Mouse (Mus musculus) liver, postnatal 0 days (tissue): ENCODE results near the gene Sh3yl1. TPM values are rescaled to one million over a fixed set of nuclear protein-coding genes. Genes with fewer than 3 reads are reported as not detected.

Source experiments
- ATAC-seq: fragments of 200-750 bp; cut with Nextera tagmentation; 2 replicates; pipeline ENCODE4 v1.8.0; 2017; ENCODE audit warnings: mild to moderate bottlenecking, moderate library complexity
- DNase-seq: peaks from one replicate; pipeline ENCODE4 v3.0.0-alpha.2; 2016
- H3K27ac ChIP-seq: fragments of 300-500 bp; sonication (generic); 2 replicates; pipeline ENCODE4 v1.5.1; 2014; ENCODE audit warnings: antibody characterized with exemption, moderate library complexity, mild to moderate bottlenecking, low read depth
- H3K27me3 ChIP-seq: fragments of 300-500 bp; sonication (generic); 2 replicates; pipeline ENCODE4 v1.6.1; 2014; ENCODE audit warnings: low read length, control low read depth, mixed read lengths; ENCODE audit not compliant: insufficient read depth
- H3K36me3 ChIP-seq: fragments of 300-500 bp; sonication (generic); replicated peaks from 2 replicates; pipeline ENCODE4 v1.6.1; 2014; ENCODE audit warnings: mild to moderate bottlenecking, control low read depth, low read length, moderate library complexity, mixed read lengths; ENCODE audit not compliant: insufficient read depth
- H3K4me1 ChIP-seq: fragments of 300-500 bp; sonication (generic); 2 replicates; pipeline ENCODE4 v1.6.1; 2014; ENCODE audit warnings: antibody characterized with exemption, mild to moderate bottlenecking, control low read depth; ENCODE audit not compliant: insufficient read depth
- H3K4me2 ChIP-seq: fragments of 300-500 bp; sonication (generic); 2 replicates; pipeline ENCODE4 v1.6.1; 2014; ENCODE audit warnings: low read depth, mild to moderate bottlenecking, low read length, moderate library complexity, mixed read lengths
- H3K4me3 ChIP-seq: fragments of 300-500 bp; sonication (generic); 2 replicates; pipeline ENCODE4 v1.5.1; 2014; ENCODE audit warnings: low read depth, low read length
- H3K9ac ChIP-seq: fragments of 300-500 bp; sonication (generic); replicated peaks from 2 replicates; pipeline ENCODE4 v1.6.1; 2014; ENCODE audit warnings: mild to moderate bottlenecking, moderate library complexity
- H3K9me3 ChIP-seq: fragments of 300-500 bp; sonication (generic); 2 replicates; pipeline ENCODE4 v1.6.1; 2016; ENCODE audit warnings: mild to moderate bottlenecking, control low read depth, low read length, mixed read lengths
- CTCF ChIP-seq: sonication (generic); IDR thresholded peaks from 2 replicates; pipeline ENCODE4 v1.5.1; 2016; ENCODE audit warnings: antibody characterized with exemption, low read depth
- EP300 ChIP-seq: IDR thresholded peaks from 2 replicates; pipeline ENCODE4 v1.6.1; 2016; ENCODE audit warnings: antibody characterized with exemption, low read depth, mild to moderate bottlenecking
- WGBS: fragments of 180-500 bp; shearing (Covaris S2); extraction: QIAGEN DNeasy Blood & Tissue Kit; methylation state at CpG from one replicate; pipeline ENCODE4 v1.1.7; 2014; ENCODE audit not compliant: insufficient replicate concordance; 5-methylcytosine and 5-hydroxymethylcytosine counted together
- polyA plus RNA-seq: library from polyadenylated mRNA; unstranded; fragments of >200 nt; fragmentation: Nextera tagmentation; extraction: Ambion mirVana; gene quantifications from 2 replicates; pipeline ENCODE4 v1.2.1, GENCODE M21; 2015

Gene Sh3yl1
- polyA plus RNA-seq, 1 experiment from 2014 or later, result 16.1 TPM

GRCm38 (mm10) chr12:30884622-30885230, 26.7 kb upstream of the Sh3yl1 start:
- 9% methylated on average over 38 of the region's 39 CpGs for WGBS
- peak overlapping the region; percentile 55 for H3K4me2 ChIP-seq
- H3K9me3 ChIP-seq, result no peaks in the 10 kb centered on the region
- H3K27ac ChIP-seq, result no peak overlapping the region
- DNase-seq (no peak), ATAC-seq (no peak)
- H3K4me3 ChIP-seq, result peak overlapping the region; percentile 26; the same call in 1 of the 2 replicates
- H3K4me1 ChIP-seq, result 0 out of 2 replicates have a peak, but pooled peaks cover 4% of the 10 kb centered on the region
- TF ChIP-seq CTCF (no peak), EP300 (no peak)
- no peak overlapping the region for H3K9ac ChIP-seq
- no peaks in the 10 kb centered on the region for H3K36me3 ChIP-seq
- peaks cover 47% of the 10 kb centered on the region for H3K27me3 ChIP-seq

DNA sequence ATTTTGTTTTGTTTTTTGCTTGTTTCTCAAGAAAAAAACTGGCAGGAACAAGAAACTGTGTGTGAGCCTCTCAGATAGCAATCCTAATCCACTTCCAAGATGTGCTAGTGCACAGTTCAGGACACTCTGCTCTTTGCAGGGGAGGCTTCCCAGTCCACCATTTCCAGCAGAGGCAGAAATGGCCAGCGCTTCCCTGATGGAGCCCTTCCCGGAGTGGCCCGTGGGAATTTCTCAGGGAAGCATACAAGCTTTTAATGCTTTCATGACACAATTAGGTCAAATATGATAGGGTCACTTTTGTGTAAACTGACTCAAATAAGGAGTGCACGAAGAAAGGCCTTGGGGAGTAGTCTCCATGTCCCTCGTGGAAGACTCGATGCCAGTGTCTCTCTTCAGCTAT, 25.6 kb upstream of the Sh3yl1 start:
- WGBS, result 73% methylated on average over 6 of the region's 6 CpGs
- no peaks in the 10 kb centered on the region for H3K9me3 ChIP-seq
- DNase-seq (no peak), ATAC-seq (no peak)
- H3K27me3 ChIP-seq, result peaks cover 47% of the 10 kb centered on the region
- H3K4me2 ChIP-seq, result no peak overlapping the region
- H3K36me3 ChIP-seq, result no peaks in the 10 kb centered on the region
- 0 out of 2 replicates have a peak, but pooled peaks cover 4% of the 10 kb centered on the region for H3K4me1 ChIP-seq
- no peak overlapping the region for H3K9ac ChIP-seq
- no peak overlapping the region for H3K27ac ChIP-seq
- H3K4me3 ChIP-seq, result no peak overlapping the region
- no peak for TF ChIP-seq CTCF
- no peak for TF ChIP-seq EP300

- Histone ChIP-seq H3K9me3 (no peaks in the 10 kb centered on the region), H3K4me1 (0 out of 2 replicates have a peak, but pooled peaks cover 4% of the 10 kb centered on the region), H3K27me3 (peaks cover 37% of the 10 kb centered on the region), H3K4me3 (no peak overlapping the region), H3K27ac (no peak overlapping the region), H3K4me2 (no peak overlapping the region), H3K36me3 (0 out of 2 replicates have a peak, but pooled peaks cover 3% of the 10 kb centered on the region), H3K9ac (no peak overlapping the region)
- ATAC-seq, result peak; percentile 33; the same call in 1 of the 2 replicates
- no peak for TF ChIP-seq EP300
- TF ChIP-seq CTCF, result no peak
- DNase-seq, result no peak
- WGBS, result 68% methylated on average over 4 of the region's 4 CpGs
Measured at GRCm38 (mm10) chr12:30888003-30888402, 23.5 kb upstream of the Sh3yl1 start.

DNA sequence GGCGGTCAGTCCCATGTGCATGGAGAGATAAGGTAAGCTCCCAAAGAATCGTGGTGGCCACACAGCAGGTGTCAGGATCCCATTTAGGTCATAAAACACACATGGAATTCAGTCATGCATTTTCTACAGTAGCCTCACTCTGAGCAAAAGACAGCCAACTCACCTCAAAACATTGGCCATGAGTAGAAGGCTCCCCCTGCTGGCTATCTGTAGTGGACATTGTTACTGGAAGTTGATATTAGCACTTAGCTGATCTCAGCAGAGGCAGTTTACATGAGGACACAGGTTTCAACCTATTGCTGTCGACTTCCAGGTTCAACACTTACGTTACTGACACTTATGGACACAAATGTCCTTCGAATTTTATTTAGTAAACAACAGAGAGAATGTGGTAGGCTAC, 21.4 kb upstream of the Sh3yl1 start:
- ATAC-seq, result no peak
- Histone ChIP-seq H3K27me3 (peaks cover 17% of the 10 kb centered on the region), H3K4me3 (no peak overlapping the region), H3K4me1 (no peaks in the 10 kb centered on the region), H3K9ac (no peak overlapping the region), H3K9me3 (no peaks in the 10 kb centered on the region), H3K27ac (no peak overlapping the region), H3K36me3 (peaks cover 12% of the 10 kb centered on the region; the same call in 1 of the 2 replicates), H3K4me2 (no peak overlapping the region)
- 33% methylated on average over 5 of the region's 5 CpGs for WGBS
- DNase-seq, result peak; percentile 62
- TF ChIP-seq CTCF (peak; percentile 88), EP300 (no peak)

- H3K4me2 ChIP-seq, result no peak overlapping the region
- 86% methylated on average over 7 of the region's 7 CpGs for WGBS
- H3K27me3 ChIP-seq, result peaks cover 7% of the 10 kb centered on the region
- peaks cover 17% of the 10 kb centered on the region; the same call in 1 of the 2 replicates for H3K36me3 ChIP-seq
- H3K4me1 ChIP-seq, result no peaks in the 10 kb centered on the region
- H3K9me3 ChIP-seq, result no peaks in the 10 kb centered on the region
- DNase-seq, result no peak
- ATAC-seq, result no peak
- TF ChIP-seq EP300 (no peak), CTCF (no peak)
- H3K9ac ChIP-seq, result no peak overlapping the region
- no peak overlapping the region for H3K4me3 ChIP-seq
- no peak overlapping the region for H3K27ac ChIP-seq
Measured at GRCm38 (mm10) chr12:30891438-30891837, 20.0 kb upstream of the Sh3yl1 start.

GRCm38 (mm10) chr12:30897039-30897438, 14.4 kb upstream of the Sh3yl1 start:
- TF ChIP-seq CTCF, result no peak
- TF ChIP-seq EP300, result peak; percentile 55; the same call in 1 of the 2 replicates
- Histone ChIP-seq H3K4me3 (no peak overlapping the region), H3K4me2 (no peak overlapping the region), H3K36me3 (peaks cover 47% of the 10 kb centered on the region), H3K27me3 (no peaks in the 10 kb centered on the region), H3K27ac (0 out of 2 replicates have a peak overlapping the region, but pooled peaks have one; percentile 11), H3K4me1 (no peaks in the 10 kb centered on the region), H3K9ac (no peak overlapping the region), H3K9me3 (no peaks in the 10 kb centered on the region)
- 64% methylated on average over 4 of the region's 4 CpGs for WGBS
- ATAC-seq, result peak; percentile 54
- DNase-seq, result no peak
